Mouse (Mus musculus) ES-Bruce4 (cell line): ENCODE data around the gene Cog6.

ENCODE experiments used
- CTCF ChIP-seq: IDR thresholded peaks from one replicate; pipeline ENCODE4 v1.8.1; 2011; ENCODE audit warnings: low read depth, low read length
- EP300 ChIP-seq: IDR thresholded peaks from 2 replicates; pipeline ENCODE4 v1.6.1; 2011; ENCODE audit warnings: low read depth, low read length; ENCODE audit not compliant: insufficient read depth
- POLR2A ChIP-seq: IDR thresholded peaks from one replicate; pipeline ENCODE4 v1.8.1; 2011; ENCODE audit warnings: low read length; ENCODE audit not compliant: insufficient read depth

DNA sequence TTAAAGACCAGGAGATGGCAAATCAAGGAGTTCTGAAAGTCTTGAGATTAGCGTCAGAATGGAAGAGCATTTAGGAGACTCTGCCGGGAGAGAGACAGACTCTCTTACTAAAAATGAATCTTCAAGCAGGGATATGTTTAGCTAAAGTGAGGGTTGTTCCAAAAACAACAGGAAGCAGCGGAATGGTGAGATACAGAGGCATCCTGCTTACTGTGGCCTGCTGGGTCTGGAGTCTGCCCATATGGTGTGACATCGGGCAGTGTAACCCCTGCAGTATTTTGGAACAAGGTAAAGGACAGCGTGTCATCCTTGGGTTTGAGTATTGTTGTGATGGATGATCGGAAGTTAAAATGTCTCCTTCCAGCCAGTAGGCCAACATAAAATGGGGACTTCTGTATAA lies 29.3 kb upstream of the Cog6 start:
- TF ChIP-seq CTCF, result no peak
- no peak for TF ChIP-seq POLR2A
- no peak for TF ChIP-seq EP300
